Mouse (Mus musculus) liver, postnatal 0 days (tissue): ENCODE data around the gene Prss32. TPM values are rescaled to one million over a fixed set of nuclear protein-coding genes. Genes with fewer than 3 reads are reported as not detected.

Experiments
- ATAC-seq: fragments of 200-750 bp; cut with Nextera tagmentation; 2 replicates; pipeline ENCODE4 v1.8.0; 2017; ENCODE audit warnings: mild to moderate bottlenecking, moderate library complexity
- DNase-seq: peaks from one replicate; pipeline ENCODE4 v3.0.0-alpha.2; 2016
- H3K27ac ChIP-seq: fragments of 300-500 bp; sonication (generic); 2 replicates; pipeline ENCODE4 v1.5.1; 2014; ENCODE audit warnings: antibody characterized with exemption, moderate library complexity, mild to moderate bottlenecking, low read depth
- H3K27me3 ChIP-seq: fragments of 300-500 bp; sonication (generic); 2 replicates; pipeline ENCODE4 v1.6.1; 2014; ENCODE audit warnings: low read length, control low read depth, mixed read lengths; ENCODE audit not compliant: insufficient read depth
- H3K36me3 ChIP-seq: fragments of 300-500 bp; sonication (generic); replicated peaks from 2 replicates; pipeline ENCODE4 v1.6.1; 2014; ENCODE audit warnings: mild to moderate bottlenecking, control low read depth, low read length, moderate library complexity, mixed read lengths; ENCODE audit not compliant: insufficient read depth
- H3K4me1 ChIP-seq: fragments of 300-500 bp; sonication (generic); 2 replicates; pipeline ENCODE4 v1.6.1; 2014; ENCODE audit warnings: antibody characterized with exemption, mild to moderate bottlenecking, control low read depth; ENCODE audit not compliant: insufficient read depth
- H3K4me2 ChIP-seq: fragments of 300-500 bp; sonication (generic); 2 replicates; pipeline ENCODE4 v1.6.1; 2014; ENCODE audit warnings: low read depth, mild to moderate bottlenecking, low read length, moderate library complexity, mixed read lengths
- H3K4me3 ChIP-seq: fragments of 300-500 bp; sonication (generic); 2 replicates; pipeline ENCODE4 v1.5.1; 2014; ENCODE audit warnings: low read depth, low read length
- H3K9ac ChIP-seq: fragments of 300-500 bp; sonication (generic); replicated peaks from 2 replicates; pipeline ENCODE4 v1.6.1; 2014; ENCODE audit warnings: mild to moderate bottlenecking, moderate library complexity
- H3K9me3 ChIP-seq: fragments of 300-500 bp; sonication (generic); 2 replicates; pipeline ENCODE4 v1.6.1; 2016; ENCODE audit warnings: mild to moderate bottlenecking, control low read depth, low read length, mixed read lengths
- CTCF ChIP-seq: sonication (generic); IDR thresholded peaks from 2 replicates; pipeline ENCODE4 v1.5.1; 2016; ENCODE audit warnings: antibody characterized with exemption, low read depth
- EP300 ChIP-seq: IDR thresholded peaks from 2 replicates; pipeline ENCODE4 v1.6.1; 2016; ENCODE audit warnings: antibody characterized with exemption, low read depth, mild to moderate bottlenecking
- WGBS: fragments of 180-500 bp; shearing (Covaris S2); extraction: QIAGEN DNeasy Blood & Tissue Kit; methylation state at CpG from one replicate; pipeline ENCODE4 v1.1.7; 2014; ENCODE audit not compliant: insufficient replicate concordance; 5-methylcytosine and 5-hydroxymethylcytosine counted together
- polyA plus RNA-seq: library from polyadenylated mRNA; unstranded; fragments of >200 nt; fragmentation: Nextera tagmentation; extraction: Ambion mirVana; gene quantifications from 2 replicates; pipeline ENCODE4 v1.2.1, GENCODE M21; 2015

The Prss32 gene
- polyA plus RNA-seq, 1 experiment from 2014 or later, result not detected

DNA sequence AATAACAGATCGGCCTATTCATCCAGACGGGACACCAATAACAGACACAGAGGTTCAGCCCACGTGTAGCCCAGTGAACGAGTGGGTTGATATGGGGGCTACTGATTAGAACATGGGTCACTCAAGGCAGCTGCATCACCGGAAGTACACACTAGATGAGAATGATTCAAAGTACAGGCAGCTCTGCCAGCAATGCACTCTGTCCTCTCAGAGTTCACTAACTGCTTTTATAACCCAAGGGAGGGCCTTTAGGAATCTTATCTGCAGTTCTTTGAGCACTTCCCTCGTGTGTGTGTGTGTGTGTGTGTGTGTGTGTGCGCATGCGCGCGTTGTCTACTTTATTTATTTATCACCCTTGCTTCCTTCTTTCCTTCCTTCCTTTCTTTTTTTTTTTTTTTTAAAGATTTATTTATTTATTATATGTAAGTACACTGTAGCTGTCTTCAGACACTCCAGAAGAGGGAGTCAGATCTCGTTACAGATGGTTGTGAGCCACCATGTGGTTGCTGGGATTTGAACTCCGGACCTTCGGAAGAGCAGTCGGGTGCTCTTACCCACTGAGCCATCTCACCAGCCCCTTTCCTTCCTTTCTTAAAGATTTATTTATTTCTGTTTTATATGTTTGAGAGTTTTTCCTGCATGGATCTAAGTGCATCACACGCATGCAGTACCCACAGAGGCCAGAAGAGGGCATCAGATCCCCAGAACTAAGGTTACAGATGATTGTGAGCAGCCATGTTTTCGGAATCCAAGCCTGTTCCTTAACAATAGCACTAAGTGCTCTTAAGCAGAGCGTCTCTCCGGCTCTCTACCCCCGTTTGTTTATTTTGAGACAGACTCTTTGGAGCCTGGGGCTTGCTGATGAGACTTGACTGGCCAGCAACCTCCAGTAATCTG lies 7.4 kb downstream of the Prss32 start:
- 50% methylated on average over 18 of the region's 19 CpGs for WGBS
- peak; percentile 56 for ATAC-seq
- DNase-seq, result peak; percentile 75
- H3K36me3 ChIP-seq, result no peaks in the 10 kb centered on the region
- no peak overlapping the region for H3K4me2 ChIP-seq
- H3K27me3 ChIP-seq, result no peaks in the 10 kb centered on the region
- H3K27ac ChIP-seq, result no peak overlapping the region
- H3K4me1 ChIP-seq, result no peaks in the 10 kb centered on the region
- H3K9me3 ChIP-seq, result no peaks in the 10 kb centered on the region
- H3K4me3 ChIP-seq, result no peak overlapping the region
- no peak overlapping the region for H3K9ac ChIP-seq
- TF ChIP-seq CTCF, result peak; percentile 83
- TF ChIP-seq EP300, result no peak

DNA sequence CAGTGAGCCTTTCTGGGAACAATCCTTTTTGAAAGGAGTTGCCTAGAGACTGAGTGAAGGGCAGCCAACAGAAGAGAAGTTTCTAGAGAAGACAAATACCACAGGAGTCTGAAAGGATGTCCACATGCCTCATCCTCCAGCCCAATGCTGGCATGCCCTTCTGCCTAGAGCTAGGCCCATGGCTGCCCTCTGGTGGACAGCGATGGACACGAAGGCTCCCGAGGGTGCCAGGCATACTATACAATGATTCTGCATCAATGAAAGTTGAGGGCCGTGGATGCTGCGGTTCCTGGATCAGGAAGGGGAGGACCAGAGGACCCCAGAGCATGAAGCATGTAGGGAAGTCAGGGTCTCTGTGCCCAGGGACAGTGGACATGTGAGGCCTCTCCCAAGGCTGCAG lies 9.6 kb downstream of the Prss32 start:
- Histone ChIP-seq H3K27me3 (no peaks in the 10 kb centered on the region), H3K9me3 (no peaks in the 10 kb centered on the region), H3K4me2 (no peak overlapping the region), H3K9ac (no peak overlapping the region), H3K4me1 (no peaks in the 10 kb centered on the region), H3K36me3 (no peaks in the 10 kb centered on the region), H3K27ac (no peak overlapping the region), H3K4me3 (no peak overlapping the region)
- TF ChIP-seq CTCF (peak; percentile 83), EP300 (no peak)
- DNase-seq, result peak; percentile 74
- WGBS, result 33% methylated on average over 5 of the region's 5 CpGs
- ATAC-seq, result no peak

DNA sequence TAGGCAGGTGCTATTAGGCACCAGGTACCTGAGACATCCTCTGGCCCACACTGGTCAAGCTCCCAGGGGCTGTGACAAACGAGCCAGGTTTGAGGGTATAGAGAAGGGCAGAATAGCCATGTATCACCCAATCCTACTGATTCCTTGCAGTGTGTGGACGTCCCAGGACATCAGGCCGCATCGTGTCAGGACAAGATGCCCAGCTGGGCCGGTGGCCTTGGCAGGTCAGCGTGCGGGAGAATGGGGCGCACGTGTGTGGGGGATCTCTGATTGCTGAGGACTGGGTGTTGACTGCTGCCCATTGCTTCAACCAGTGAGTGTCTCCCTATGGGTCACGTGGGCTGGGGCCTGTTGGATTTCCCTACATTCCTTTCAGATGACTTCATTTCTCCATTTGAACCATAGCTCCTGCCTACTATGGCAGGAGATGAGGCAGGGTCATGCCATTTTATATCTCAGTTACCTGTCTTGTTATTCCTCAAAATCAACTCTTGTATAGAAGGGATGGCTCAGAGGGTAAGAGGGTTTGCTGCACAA lies 10.6 kb downstream of the Prss32 start:
- Histone ChIP-seq H3K36me3 (no peaks in the 10 kb centered on the region), H3K4me3 (no peak overlapping the region), H3K4me1 (no peaks in the 10 kb centered on the region), H3K9ac (no peak overlapping the region), H3K4me2 (no peak overlapping the region), H3K27me3 (no peaks in the 10 kb centered on the region), H3K9me3 (no peaks in the 10 kb centered on the region), H3K27ac (no peak overlapping the region)
- ATAC-seq, result no peak
- TF ChIP-seq CTCF (no peak), EP300 (no peak)
- 83% methylated on average over 10 of the region's 10 CpGs for WGBS
- DNase-seq, result no peak

DNA sequence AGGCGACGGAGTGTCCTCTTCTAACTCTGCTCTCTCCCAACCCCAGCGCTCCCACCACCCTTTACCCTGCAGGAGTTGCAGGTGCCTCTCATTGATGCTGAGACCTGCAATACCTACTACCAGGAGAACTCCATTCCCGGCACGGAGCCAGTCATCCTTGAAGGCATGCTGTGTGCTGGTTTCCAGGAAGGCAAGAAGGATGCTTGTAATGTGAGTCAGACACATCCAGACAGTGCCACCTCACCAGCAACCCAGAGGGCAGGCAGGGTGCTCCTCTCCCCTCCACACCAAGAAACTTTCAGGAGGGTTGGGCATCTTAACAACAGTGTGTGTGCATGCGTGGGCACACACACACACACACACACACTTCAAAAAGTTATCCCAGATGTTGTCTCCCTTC lies 13.5 kb downstream of the Prss32 start:
- Histone ChIP-seq H3K27me3 (no peaks in the 10 kb centered on the region), H3K4me3 (no peak overlapping the region), H3K4me2 (no peak overlapping the region), H3K36me3 (no peaks in the 10 kb centered on the region), H3K27ac (no peak overlapping the region), H3K9ac (no peak overlapping the region), H3K4me1 (no peaks in the 10 kb centered on the region), H3K9me3 (no peaks in the 10 kb centered on the region)
- no peak for DNase-seq
- 77% methylated on average over 6 of the region's 6 CpGs for WGBS
- ATAC-seq, result no peak
- TF ChIP-seq CTCF (no peak), EP300 (no peak)

DNA sequence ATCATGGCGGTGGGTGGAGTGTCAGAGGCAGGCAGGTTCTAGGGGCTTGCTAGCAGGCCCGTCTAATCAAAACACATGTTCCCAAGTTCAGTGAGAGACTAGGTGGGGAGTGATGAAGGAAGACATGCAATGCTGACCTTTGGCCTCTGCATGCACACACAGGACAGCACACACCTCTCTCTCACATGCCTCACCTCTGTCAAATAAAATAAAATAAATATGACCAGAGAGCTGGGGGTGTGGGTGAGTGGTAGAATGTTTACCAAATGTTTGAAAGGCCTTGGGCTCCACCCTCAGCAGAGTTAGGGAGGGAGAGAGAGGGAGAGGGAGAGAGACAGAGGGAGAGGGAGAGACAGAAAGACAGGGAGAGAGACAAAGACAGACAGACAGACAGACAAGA lies 14.3 kb downstream of the Prss32 start:
- H3K36me3 ChIP-seq, result no peaks in the 10 kb centered on the region
- 74% methylated on average over 2 of the region's 2 CpGs for WGBS
- H3K27me3 ChIP-seq, result no peaks in the 10 kb centered on the region
- ATAC-seq (peak; percentile 84), DNase-seq (no peak)
- no peak overlapping the region for H3K27ac ChIP-seq
- H3K9me3 ChIP-seq, result no peaks in the 10 kb centered on the region
- no peaks in the 10 kb centered on the region for H3K4me1 ChIP-seq
- no peak overlapping the region for H3K9ac ChIP-seq
- TF ChIP-seq EP300 (no peak), CTCF (no peak)
- no peak overlapping the region for H3K4me2 ChIP-seq
- H3K4me3 ChIP-seq, result no peak overlapping the region

DNA sequence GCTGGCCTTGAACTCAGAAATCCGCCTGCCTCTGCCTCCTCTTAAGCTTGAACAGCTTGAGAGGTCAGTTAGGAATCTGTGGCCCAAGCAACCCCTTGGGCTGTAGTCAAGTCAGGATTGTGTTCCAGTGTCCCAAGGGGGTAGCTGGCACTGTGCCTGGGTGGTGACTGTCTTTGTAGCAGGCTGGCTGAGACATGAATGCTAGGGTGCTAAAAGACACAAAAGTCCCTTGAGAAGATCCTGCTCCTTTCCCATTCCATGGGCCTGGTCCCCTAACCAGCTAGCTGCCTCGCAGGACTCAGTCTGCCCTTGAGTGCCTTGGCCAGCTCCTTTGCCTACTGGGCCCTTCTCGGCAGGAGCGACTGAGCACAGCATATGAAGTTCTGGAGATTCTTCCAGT lies 19.3 kb downstream of the Prss32 start:
- no peak overlapping the region for H3K27ac ChIP-seq
- DNase-seq, result no peak
- H3K4me1 ChIP-seq, result no peaks in the 10 kb centered on the region
- H3K9me3 ChIP-seq, result no peaks in the 10 kb centered on the region
- no peaks in the 10 kb centered on the region for H3K36me3 ChIP-seq
- no peak for ATAC-seq
- H3K4me3 ChIP-seq, result no peak overlapping the region
- H3K4me2 ChIP-seq, result no peak overlapping the region
- H3K27me3 ChIP-seq, result no peaks in the 10 kb centered on the region
- TF ChIP-seq CTCF (no peak), EP300 (no peak)
- no peak overlapping the region for H3K9ac ChIP-seq
- WGBS, result 75% methylated on average over 4 of the region's 4 CpGs
